Mouse (Mus musculus): ENCODE results near the gene Tex14.

DNA sequence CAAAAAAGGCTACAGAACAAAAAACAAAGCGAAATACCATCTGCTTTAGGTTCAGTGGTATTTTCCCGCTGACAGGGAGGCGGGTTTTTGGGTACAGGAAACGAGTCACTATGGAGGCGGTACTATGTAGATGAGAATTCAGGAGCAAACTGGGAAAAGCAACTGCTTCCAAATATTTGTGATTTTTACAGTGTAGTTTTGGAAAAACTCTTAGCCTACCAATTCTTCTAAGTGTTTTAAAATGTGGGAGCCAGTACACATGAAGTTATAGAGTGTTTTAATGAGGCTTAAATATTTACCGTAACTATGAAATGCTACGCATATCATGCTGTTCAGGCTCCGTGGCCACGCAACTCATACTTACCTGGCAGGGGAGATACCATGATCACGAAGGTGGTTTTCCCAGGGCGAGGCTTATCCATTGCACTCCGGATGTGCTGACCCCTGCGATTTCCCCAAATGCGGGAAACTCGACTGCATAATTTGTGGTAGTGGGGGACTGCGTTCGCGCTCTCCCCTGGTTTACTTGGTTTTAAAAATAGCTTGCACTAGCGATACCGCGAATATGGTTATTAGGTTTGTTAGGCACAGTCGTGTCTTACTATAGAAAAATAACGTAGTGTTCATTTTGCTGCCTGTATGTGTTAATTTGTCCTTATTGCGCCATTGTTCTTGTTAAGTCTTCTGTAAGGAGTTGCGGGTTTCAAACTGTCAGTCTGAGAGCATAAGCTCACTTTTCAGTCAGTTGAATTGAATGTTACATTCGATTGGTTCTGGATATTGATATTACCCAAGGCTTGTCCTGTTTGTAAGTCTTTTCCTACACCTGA is 17.9 kb downstream of the Tex14 start:
- TF ChIP-seq CTCF (conservative IDR thresholded peaks at IDR 0.05; ENCODE audit: insufficient read depth, insufficient read length, low read depth, low read length) (no peak), POLR2A (IDR thresholded peaks at IDR 0.05; ENCODE audit: low read depth, low read length) (peak; percentile 100)
